Mouse (Mus musculus): ENCODE data around the gene Hjurp.

The Hjurp gene

DNA sequence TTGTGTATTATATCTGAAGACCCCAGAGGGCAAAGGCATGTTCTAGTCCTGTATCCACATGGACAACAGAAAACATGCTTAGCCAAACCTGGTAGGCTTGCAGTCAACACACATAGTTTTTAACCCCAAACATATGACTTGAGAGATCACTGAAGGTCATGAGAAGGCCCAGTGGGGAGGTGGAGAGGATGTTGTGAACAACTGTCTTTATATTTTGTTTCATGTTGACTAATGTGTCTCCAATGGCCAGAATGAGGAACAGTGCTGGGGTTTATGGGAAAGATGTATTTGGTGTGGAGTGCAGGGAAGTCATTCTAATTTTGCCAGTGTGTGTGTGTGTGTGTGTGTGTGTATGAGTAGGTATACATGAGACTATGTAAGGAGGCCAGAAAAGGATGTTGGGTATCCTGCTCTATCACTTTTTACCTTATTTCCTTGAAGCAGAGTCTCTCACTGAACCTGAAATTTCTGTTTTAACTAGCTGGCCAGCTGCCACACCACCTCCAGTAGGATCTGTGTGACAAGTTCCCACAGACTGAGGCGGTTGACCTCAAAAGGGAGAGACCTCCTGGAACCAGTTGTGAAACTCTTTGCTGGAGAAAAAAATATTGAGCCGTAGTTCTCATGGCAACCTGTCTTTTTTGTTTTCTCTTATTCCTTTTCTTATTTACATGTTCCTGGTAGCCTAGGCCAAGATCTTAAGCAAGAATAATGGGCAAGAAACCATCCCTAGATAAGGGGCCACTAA is 53.2 kb downstream of the Hjurp start:
- DNase-seq (ENCODE audit: low read depth, low spot score), result peak; percentile 29

DNA sequence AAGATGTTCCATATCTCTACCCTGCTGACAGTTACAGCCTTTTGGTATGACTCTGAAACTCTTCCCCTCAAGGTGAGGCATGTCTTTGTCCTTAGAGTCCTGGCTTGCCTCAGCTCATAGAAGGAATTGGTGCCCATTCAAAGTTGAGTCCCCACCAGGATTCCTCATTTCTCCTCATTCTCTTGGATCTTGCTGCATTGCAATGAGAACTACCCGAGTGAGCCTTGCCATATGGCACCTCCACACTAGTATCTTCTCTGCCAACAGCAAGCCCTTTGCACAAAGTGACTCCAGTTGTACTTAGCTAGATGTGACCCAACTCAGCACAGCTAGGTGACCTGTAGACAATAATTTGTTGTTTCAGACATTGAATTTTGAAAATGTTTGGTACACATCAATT is 53.8 kb downstream of the Hjurp start:
- DNase-seq (ENCODE audit: low read depth, low spot score), result peak; percentile 24

DNA sequence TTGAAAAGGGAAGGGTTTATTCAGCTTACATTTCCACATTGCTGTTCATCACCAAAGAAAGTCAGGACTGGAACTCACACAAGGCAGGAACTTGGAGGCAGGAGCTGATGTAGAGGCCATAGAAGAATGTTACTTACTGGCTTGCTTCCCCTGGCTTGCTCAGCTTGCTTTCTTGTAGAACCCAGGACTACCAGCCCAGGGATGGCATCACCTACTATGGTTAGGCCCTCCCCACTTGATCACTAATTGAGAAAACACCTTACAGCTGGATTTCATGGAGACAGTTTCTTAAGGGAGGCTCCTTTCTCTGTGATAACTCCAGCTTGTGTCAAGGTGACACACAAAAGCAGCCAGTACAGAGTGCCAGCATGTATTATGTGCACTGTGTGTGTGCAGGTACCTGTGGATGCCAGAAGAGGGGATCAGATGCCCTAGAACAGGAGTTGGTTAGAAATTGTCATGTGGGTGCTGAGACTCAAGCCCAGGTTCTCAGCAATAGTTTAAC is 54.4 kb downstream of the Hjurp start:
- DNase-seq (ENCODE audit: low read depth, low spot score), result peak; percentile 15

DNA sequence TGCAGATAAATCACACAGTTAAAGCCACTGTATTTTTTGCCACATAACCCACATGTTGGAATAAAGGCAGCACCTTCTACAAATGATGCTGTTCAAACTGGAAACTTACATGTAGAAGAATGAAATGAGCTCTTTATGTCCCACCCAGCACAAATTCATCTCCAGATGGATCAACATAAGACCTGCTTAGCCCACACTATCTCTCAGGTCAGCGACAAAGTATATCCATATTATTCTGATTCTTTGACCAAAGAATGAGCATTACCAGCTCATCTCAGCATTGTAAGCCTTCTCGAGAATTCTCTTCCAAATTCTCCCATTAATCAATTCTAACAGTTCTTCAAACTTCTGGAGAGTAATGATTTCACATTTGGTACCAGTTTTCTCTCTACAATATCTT is 55.2 kb downstream of the Hjurp start:
- DNase-seq (ENCODE audit: low read depth, low spot score), result peak; percentile 7

DNA sequence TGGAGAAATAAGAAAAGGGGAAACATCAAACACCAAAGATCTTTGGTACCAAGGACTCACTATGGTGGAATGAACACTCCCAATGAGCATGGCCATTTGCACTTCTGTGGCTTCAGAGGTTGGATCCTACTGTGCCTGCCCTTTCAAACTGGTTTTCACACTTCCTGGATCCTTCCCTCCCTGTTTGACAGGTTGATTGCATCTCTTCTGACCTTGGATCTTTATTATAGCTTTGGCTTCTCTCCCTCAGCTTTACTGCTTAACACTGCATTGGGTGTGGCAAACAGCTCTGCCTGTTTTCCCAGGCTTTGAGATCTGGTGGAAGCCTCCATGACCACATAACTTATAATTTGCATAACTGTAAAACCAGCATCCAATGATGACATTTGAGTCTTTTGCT is 57.1 kb downstream of the Hjurp start:
- DNase-seq (ENCODE audit: low read depth, low spot score), result peak; percentile 16

DNA sequence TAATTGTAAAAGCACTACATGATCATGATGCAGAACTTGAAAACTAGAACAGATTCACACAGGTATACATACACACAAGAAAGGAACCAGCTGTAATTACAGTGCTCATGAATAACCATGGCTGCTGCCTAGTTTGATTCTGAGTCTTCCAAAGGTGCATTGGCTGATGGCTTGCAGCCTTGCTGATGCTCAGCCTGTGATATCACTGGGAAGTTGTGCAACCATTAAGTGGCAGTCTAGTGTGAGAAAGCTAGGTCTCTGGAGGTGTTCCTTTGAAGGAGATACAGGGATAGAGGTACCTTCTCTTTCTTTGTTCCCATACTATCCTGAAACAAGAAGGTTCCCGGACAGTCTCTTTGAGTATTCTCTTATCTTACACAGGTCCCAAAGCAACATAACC is 58.4 kb downstream of the Hjurp start:
- peak; percentile 23 for DNase-seq (ENCODE audit: low read depth, low spot score)

DNA sequence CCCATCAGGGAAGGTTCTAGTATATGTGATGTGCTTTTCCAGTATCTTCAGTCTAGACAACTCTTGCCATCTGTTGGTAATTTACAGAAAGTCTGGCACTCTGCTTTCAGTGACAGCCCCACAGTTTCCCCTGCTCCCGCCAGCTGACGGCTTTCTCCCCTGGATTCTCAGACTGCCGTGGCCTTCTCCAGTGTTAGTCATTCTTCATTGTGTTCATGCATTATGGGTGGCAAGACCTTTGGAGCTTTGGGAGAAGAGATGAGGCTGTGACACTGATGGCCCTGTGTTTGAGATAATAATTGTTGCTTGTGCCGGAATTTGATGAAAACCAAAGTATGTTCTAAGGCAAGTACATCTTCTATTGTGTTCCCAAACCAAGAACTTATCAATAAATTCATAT is 58.8 kb downstream of the Hjurp start:
- peak; percentile 5 for DNase-seq (ENCODE audit: low read depth, low spot score)

DNA sequence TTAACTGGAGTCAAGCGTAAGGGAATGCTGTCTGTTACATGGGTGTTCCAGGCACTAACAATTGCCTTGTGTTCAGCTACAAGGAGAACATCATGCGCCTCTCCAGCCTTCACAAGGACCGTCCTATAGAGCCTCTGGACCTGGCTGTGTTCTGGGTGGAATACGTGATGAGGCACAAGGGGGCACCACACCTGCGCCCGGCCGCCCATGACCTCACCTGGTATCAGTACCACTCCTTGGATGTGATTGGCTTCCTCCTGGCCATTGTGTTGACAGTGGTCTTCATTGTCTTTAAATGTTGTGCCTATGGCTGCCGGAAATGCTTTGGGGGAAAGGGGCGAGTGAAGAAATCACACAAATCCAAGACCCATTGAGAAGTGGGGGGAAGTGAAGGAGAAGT is 59.4 kb downstream of the Hjurp start:
- DNase-seq (ENCODE audit: low read depth, low spot score), result peak; percentile 16

DNA sequence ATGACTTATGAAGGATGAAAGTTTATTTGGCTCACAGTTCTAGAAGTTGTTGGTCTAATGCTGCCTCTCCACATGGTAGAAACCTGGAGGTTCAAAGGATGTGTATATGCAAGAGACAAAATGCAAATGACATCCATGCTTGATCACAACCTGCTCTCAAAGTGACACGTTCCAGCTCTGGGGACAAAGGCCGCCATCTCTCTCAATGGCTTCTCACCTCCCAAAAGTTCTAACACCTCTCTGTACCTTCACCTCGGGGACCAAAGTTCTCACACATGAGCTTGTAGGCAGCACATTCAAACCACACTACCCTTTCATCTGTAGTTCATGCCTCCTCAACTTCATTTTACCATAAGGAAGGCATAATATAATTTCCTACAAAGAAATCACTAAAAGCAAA is 59.9 kb downstream of the Hjurp start:
- peak; percentile 24 for DNase-seq (ENCODE audit: low read depth, low spot score)

DNA sequence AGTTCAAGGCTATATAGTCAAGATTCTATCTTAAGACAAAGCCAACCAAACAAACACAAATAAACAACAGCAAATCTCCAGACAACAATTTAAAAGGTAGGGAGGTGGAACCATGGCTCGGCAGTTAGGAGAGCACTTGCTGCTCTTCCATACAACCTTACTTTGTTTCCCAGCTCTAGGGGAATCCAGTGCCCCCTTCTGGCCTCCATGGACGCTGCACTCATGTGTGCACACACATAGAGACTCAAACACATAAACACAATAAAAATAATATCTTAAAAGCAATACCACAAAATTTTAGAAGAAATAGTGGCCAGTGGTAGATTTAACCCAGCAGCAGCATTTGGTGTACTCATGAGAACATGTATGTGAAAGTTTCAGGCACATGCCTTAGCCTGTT is 60.3 kb downstream of the Hjurp start:
- DNase-seq (ENCODE audit: low read depth, low spot score), result peak; percentile 28

DNA sequence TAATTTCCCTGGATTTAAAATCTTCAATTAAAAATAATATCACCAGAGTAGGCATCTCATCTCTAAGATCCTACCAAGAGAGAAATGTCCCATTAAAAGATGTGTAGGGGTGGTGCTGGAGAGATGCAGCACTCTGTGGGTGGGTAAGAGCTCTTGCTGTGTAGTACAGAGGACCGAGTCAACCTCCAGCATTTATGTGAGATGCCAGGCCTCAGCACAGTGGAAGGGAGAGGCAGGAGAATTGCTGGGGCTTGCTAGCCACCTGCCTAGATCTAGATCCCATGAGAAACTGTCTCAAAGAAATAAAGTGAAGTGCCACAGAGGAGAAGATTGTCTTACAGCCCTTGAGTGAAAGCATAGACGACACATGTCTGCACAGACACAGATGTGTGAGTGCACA is 60.9 kb downstream of the Hjurp start:
- peak; percentile 10 for DNase-seq (ENCODE audit: low read depth, low spot score)

DNA sequence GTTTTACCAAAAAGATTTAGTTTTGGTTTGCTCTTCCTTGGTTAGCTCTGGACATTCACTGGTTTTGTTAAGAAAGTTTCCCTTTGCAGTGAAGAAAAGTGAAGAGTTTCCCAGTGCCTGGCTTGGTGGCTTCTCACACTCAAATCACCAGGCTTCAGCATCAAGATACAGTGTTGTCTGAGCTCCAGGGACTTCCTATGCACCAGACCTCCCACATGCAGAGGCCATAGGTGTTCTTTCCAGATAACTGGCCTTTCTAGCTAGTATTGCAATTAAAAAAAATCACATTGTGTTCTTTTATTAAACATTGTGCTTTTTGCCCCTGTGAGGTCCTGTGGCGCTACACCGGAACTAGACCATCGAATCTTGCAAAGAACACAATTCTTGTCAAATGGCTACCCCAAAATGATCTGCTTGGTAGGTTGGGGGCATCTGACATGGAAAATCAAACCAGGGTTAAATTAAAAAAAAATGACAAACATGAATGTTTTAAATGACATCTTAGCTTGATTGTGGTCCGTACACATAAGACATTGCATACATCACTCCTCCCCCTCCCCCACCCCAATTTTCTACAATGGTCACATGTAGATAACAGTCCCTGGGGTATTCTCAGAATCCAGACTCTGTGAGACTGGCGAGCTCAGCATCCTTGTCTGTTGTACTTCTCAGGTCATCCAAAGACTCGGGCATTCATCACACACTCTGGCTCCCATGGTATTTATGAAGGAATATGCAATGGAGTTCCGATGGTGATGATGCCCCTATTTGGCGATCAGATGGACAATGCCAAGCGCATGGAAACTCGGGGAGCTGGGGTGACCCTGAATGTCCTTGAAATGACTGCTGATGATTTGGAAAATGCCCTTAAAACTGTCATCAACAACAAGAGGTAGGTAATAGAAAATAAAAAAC is 61.7 kb downstream of the Hjurp start:
- DNase-seq (ENCODE audit: low read depth, low spot score), result peak; percentile 14

DNA sequence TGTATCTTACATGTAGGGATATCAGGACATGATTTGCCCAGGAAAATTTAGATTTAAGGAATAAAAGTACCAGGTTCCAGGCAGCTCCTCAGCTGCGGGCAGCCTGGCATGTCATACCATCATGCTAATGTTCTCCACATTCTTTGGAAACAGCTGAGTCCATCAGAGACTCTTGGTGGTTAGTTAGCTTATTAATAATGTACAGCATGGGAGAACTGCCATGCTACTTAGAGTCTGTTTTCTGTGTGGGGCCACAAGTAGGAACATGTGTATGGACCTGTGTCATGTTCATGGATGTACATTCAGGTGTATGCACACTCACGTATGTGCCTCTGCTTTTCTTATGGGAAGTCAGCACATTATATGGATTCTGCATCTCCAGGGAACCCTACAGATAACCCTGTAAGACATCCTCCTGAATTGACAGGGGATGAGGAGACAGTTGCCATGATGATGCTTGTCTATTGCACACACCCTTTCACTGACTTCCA is 62.9 kb downstream of the Hjurp start:
- DNase-seq (ENCODE audit: low read depth, low spot score), result peak; percentile 12

DNA sequence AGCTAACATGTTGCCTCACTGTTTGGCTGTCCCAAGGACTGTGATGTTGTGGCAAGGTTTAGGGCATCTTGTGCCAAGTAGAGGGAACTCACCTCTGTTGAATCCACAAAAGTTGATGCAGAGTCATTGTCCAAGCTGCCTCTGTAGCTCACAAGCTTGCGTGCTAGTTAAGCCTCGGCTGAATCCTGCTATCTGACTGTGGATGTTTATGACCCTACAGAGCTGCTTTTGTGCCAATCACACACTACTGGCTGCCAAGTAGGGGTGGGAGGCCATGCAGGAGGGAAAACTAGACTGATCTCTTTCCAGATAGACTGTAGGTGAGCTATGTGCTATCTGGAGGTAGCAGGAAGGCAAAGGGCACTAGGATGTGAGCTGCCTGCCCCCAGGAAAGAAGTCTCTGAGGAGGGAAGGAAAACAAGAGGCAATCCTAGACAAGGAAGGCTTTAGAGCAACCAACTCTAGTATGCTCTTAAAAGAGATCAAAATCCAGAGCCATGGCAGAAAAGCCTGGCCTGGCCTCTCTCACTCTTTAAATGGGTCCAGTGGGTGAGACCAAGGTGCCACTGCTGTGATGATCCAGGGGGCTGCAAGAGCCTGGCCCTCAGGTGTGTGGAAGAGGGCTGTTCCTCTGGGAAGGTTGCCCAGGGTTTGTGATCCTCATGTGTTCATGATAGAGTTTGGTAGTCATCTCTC is 63.5 kb downstream of the Hjurp start:
- peak; percentile 18 for DNase-seq (ENCODE audit: low read depth, low spot score)

DNA sequence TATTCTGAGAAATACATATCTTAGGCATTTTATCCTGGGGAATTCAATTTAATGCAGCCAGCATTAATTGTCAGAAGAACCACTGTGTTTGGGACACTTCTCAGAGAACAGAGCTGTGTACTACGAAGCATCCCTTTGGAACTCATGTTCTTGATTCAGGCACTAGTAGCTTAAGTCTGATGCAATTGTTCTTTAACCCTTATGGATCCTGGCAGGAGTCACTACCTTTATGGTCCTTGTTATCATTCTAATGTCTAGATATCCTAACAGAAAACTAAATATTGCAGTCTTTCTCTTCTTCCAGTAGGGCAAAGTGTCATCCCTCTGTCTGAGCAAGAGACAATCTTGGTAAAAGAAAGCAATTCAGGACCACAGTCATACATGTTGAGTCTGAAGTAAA is 64.4 kb downstream of the Hjurp start:
- DNase-seq (ENCODE audit: low read depth, low spot score), result peak; percentile 3
